ENCODE assay signal across 8 mouse cellular contexts in genomic region chr1:132317894-132318863, GRCm38 (mm10). TPM values are rescaled to one million over a fixed set of nuclear protein-coding genes. Genes with fewer than 3 reads are reported as not detected.
DNase-seq lines count a peak whose midpoint lies in the region; ATAC-seq and TF ChIP-seq lines count a peak whose summit lies in the region.

No protein-coding gene starts in this region.

- no peak overlapping the region for H3K4me2 ChIP-seq in heart, embryonic 12.5 days
- peak overlapping the region; percentile 63 for H3K4me2 ChIP-seq in hindbrain, embryonic 12.5 days (replicated peaks)
- H3K4me2 ChIP-seq in midbrain, embryonic 13.5 days (replicated peaks): peak overlapping the region; percentile 78

- ATAC-seq in heart, embryonic 12.5 days (ENCODE audit: insufficient number of reproducible peaks, low FRiP score): no peak
- no peak for ATAC-seq in hindbrain, embryonic 12.5 days (ENCODE audit: low FRiP score)
- ATAC-seq in midbrain, embryonic 13.5 days: no peak
- no peak for ATAC-seq in activated CD4-positive, CD25-positive, alpha-beta regulatory T cell, adult 4 months

- peaks cover 47% of the 10 kb centered on the region for H3K4me1 ChIP-seq in heart, embryonic 12.5 days (replicated peaks)
- peaks cover 4% of the 10 kb centered on the region for H3K4me1 ChIP-seq in bone marrow, adult 2 months (ENCODE audit: control insufficient read depth, insufficient read depth, low read length)
- H3K4me1 ChIP-seq in hindbrain, embryonic 12.5 days: peaks cover 66% of the 10 kb centered on the region
- H3K4me1 ChIP-seq in midbrain, embryonic 13.5 days (replicated peaks): peaks cover 74% of the 10 kb centered on the region

- no peaks in the 10 kb centered on the region for H3K36me3 ChIP-seq in heart, embryonic 12.5 days
- no peaks in the 10 kb centered on the region for H3K36me3 ChIP-seq in hindbrain, embryonic 12.5 days
- H3K36me3 ChIP-seq in midbrain, embryonic 13.5 days: no peaks in the 10 kb centered on the region

- no peaks in the 10 kb centered on the region for H3K9me3 ChIP-seq in heart, embryonic 12.5 days (replicated peaks)
- H3K9me3 ChIP-seq in hindbrain, embryonic 12.5 days (replicated peaks): no peaks in the 10 kb centered on the region
- H3K9me3 ChIP-seq in midbrain, embryonic 13.5 days: no peaks in the 10 kb centered on the region

- TF ChIP-seq POLR2A in bone marrow, adult 2 months (IDR thresholded peaks at IDR 0.05; ENCODE audit: borderline replicate concordance, control insufficient read depth, low read depth, low read length): no peak

- no peak for DNase-seq in heart, postnatal 4 days
- DNase-seq in cerebellum, postnatal 10 days: no peak
- DNase-seq in spleen, postnatal 4 days (ENCODE audit: low spot score in 2 of 2): no peak

- H3K27me3 ChIP-seq in heart, embryonic 12.5 days (replicated peaks): peaks cover 17% of the 10 kb centered on the region
- H3K27me3 ChIP-seq in hindbrain, embryonic 12.5 days: 0 out of 2 replicates have a peak, but pooled peaks cover 3% of the 10 kb centered on the region
- peaks cover 6% of the 10 kb centered on the region; the same call in 1 of the 2 replicates for H3K27me3 ChIP-seq in midbrain, embryonic 13.5 days

- H3K4me3 ChIP-seq in heart, embryonic 12.5 days: no peak overlapping the region
- peak overlapping the region; percentile 35 for H3K4me3 ChIP-seq in bone marrow, adult 2 months (replicated peaks; ENCODE audit: control insufficient read depth, low read depth, low read length)
- H3K4me3 ChIP-seq in hindbrain, embryonic 12.5 days: peak overlapping the region; percentile 66
- peak overlapping the region; percentile 90 for H3K4me3 ChIP-seq in midbrain, embryonic 13.5 days (replicated peaks)

- 0 out of 2 replicates have a peak overlapping the region, but pooled peaks have one; percentile 29 for H3K9ac ChIP-seq in heart, embryonic 12.5 days
- H3K9ac ChIP-seq in hindbrain, embryonic 12.5 days: peak overlapping the region; percentile 89
- H3K9ac ChIP-seq in midbrain, embryonic 13.5 days (replicated peaks): peak overlapping the region; percentile 94

- no peak overlapping the region for H3K27ac ChIP-seq in heart, embryonic 12.5 days (ENCODE audit: poor library complexity, severe bottlenecking)
- H3K27ac ChIP-seq in bone marrow, adult 2 months (ENCODE audit: control insufficient read depth, insufficient read depth, low read depth, low read length, poor library complexity): peak overlapping the region; percentile 62
- H3K27ac ChIP-seq in hindbrain, embryonic 12.5 days: peak overlapping the region; percentile 84
- H3K27ac ChIP-seq in midbrain, embryonic 13.5 days: peak overlapping the region; percentile 98

- TF ChIP-seq CTCF in bone marrow, adult 2 months (IDR thresholded peaks at IDR 0.05; ENCODE audit: control insufficient read depth, insufficient read depth, low read length): no peak

- WGBS in heart, embryonic 12.5 days: 46% methylated on average over 8 of the region's 8 CpGs
- WGBS in bone marrow, adult 2 months: 17% methylated on average over 8 of the region's 8 CpGs
- WGBS in hindbrain, embryonic 12.5 days: 29% methylated on average over 8 of the region's 8 CpGs
- 7% methylated on average over 7 of the region's 8 CpGs for WGBS in midbrain, embryonic 13.5 days

RNA-seq across cellular contexts. Expression of gene Nuak2, which starts 2.3 kb away (rescaled TPM):
- 2.6 and 3.1 TPM in 2 replicates for polyA plus RNA-seq in heart, embryonic 12.5 days (2016; fragmentation: Nextera tagmentation; extraction: Ambion mirVana)
- 1 to 10 TPM; 5.3 to 5.8 TPM for total RNA-seq in heart, postnatal 4 days (2021)
- 5.2 and 16.4 TPM in 2 replicates for polyA plus RNA-seq in bone marrow, adult 2 months (2011; ENCODE audit: insufficient read depth, insufficient read length, low replicate concordance, missing spikeins)
- 29.7 and 30.0 TPM in 2 replicates for polyA plus RNA-seq in hindbrain, embryonic 12.5 days (2016; fragmentation: Nextera tagmentation; extraction: Ambion mirVana)
- polyA plus RNA-seq in midbrain, embryonic 13.5 days (2015; fragmentation: Nextera tagmentation; extraction: Ambion mirVana): 53.5 and 56.3 TPM in 2 replicates
- polyA plus RNA-seq in activated CD4-positive, CD25-positive, alpha-beta regulatory T cell, adult 4 months (2017; shearing (Covaris generic)): 1 to 10 TPM; 2.0 TPM

RNA-seq across cellular contexts. Expression of gene Klhdc8a, which starts 19.8 kb away (rescaled TPM):
- 0.55 and 0.81 TPM in 2 replicates for polyA plus RNA-seq in heart, embryonic 12.5 days (2016; fragmentation: Nextera tagmentation; extraction: Ambion mirVana)
- total RNA-seq in heart, postnatal 4 days (2021): 1 to 10 TPM; 4.1 to 5.8 TPM
- not detected in 2 replicates for polyA plus RNA-seq in bone marrow, adult 2 months (2011; ENCODE audit: insufficient read depth, insufficient read length, low replicate concordance, missing spikeins)
- 5.1 and 5.3 TPM in 2 replicates for polyA plus RNA-seq in hindbrain, embryonic 12.5 days (2016; fragmentation: Nextera tagmentation; extraction: Ambion mirVana)
- 6.3 and 6.7 TPM in 2 replicates for polyA plus RNA-seq in midbrain, embryonic 13.5 days (2015; fragmentation: Nextera tagmentation; extraction: Ambion mirVana)
- polyA plus RNA-seq in activated CD4-positive, CD25-positive, alpha-beta regulatory T cell, adult 4 months (2017; shearing (Covaris generic)): not detected

Comparison
In these comparisons a context has a peak if more than half of its experiments do, and no peak if none do; other contexts are left out.
1. H3K9ac ChIP-seq: peak in every context shown above with its lines; median percentile 94 in midbrain, embryonic 13.5 days; 89 in hindbrain, embryonic 12.5 days; 29 in heart, embryonic 12.5 days.